Mouse (Mus musculus) layer of hippocampus, postnatal 25 days (tissue): ENCODE measurements around the gene Auh. TPM values are rescaled to one million over a fixed set of nuclear protein-coding genes. Genes with fewer than 3 reads are reported as not detected.
A peak's percentile ranks its signal among the peaks of the same experiment; 100 is the strongest.

Source experiments
- DNase-seq, 2 experiments: peaks; one replicate each; pipeline ENCODE4 v3.0.0; 2022; ENCODE audit warnings: mixed read lengths in 2 of 2, low spot score in 1 of 2; ENCODE audit errors: extremely low spot score in 1 of 2
- total RNA-seq, 2 experiments: library from RNA; stranded (reverse); gene quantifications; 2 replicates each; pipeline ENCODE4 v1.2.3; 2021

Auh gene
- total RNA-seq, 2 experiments from 2014 or later: 104 to 110 TPM

GRCm38 (mm10) chr13:52847481-52847880, 82.0 kb downstream of the Auh start:
- DNase-seq: no peak

GRCm38 (mm10) chr13:52847071-52847470, 82.4 kb downstream of the Auh start:
- no peak for DNase-seq

- no peak for DNase-seq
Measured at GRCm38 (mm10) chr13:52845618-52846017, 83.9 kb downstream of the Auh start.

- DNase-seq: no peak
Measured at GRCm38 (mm10) chr13:52843536-52844178, 85.8 kb downstream of the Auh start.

GRCm38 (mm10) chr13:52836231-52836630, 93.2 kb downstream of the Auh start:
- no peak for DNase-seq

GRCm38 (mm10) chr13:52834591-52834990, 94.9 kb downstream of the Auh start:
- no peak for DNase-seq

- DNase-seq: no peak
Measured at GRCm38 (mm10) chr13:52833748-52834147, 95.7 kb downstream of the Auh start.

- no peak for DNase-seq
Measured at GRCm38 (mm10) chr13:52833220-52833619, 96.3 kb downstream of the Auh start.

- DNase-seq: no peak
Measured at GRCm38 (mm10) chr13:52832481-52833170, 96.9 kb downstream of the Auh start.

GRCm38 (mm10) chr13:52831037-52831757, 98.3 kb downstream of the Auh start:
- no peak for DNase-seq

- DNase-seq: no peak
Measured at GRCm38 (mm10) chr13:52828946-52829523, 100.4 kb downstream of the Auh start.

- DNase-seq: no peak
Measured at GRCm38 (mm10) chr13:52828217-52828616, 101.3 kb downstream of the Auh start.

GRCm38 (mm10) chr13:52826666-52827065, 102.8 kb downstream of the Auh start:
- no peak for DNase-seq

GRCm38 (mm10) chr13:52824754-52825153, 104.7 kb downstream of the Auh start:
- DNase-seq: no peak

GRCm38 (mm10) chr13:52822165-52823149, 107.0 kb downstream of the Auh start:
- no peak for DNase-seq

GRCm38 (mm10) chr13:52821571-52821970, 107.9 kb downstream of the Auh start:
- DNase-seq: no peak

- no peak for DNase-seq
Measured at GRCm38 (mm10) chr13:52819901-52820300, 109.6 kb downstream of the Auh start.

GRCm38 (mm10) chr13:52818760-52819159, 110.7 kb downstream of the Auh start:
- DNase-seq: no peak

- peak; percentile 19 to 30 for DNase-seq
Measured at GRCm38 (mm10) chr13:52817991-52818491, 111.4 kb downstream of the Auh start.

- no peak for DNase-seq
Measured at GRCm38 (mm10) chr13:52813750-52814149, 115.7 kb downstream of the Auh start.
